Mouse (Mus musculus) MEL-GATA-1-ER (cell line): ENCODE results near the gene Afp.

Source experiments
- DNase-seq: peaks from one replicate; pipeline ENCODE4 v3.0.0-alpha.2; 2012; ENCODE audit warnings: low read depth; ENCODE audit errors: extremely low read depth

Afp gene

DNA sequence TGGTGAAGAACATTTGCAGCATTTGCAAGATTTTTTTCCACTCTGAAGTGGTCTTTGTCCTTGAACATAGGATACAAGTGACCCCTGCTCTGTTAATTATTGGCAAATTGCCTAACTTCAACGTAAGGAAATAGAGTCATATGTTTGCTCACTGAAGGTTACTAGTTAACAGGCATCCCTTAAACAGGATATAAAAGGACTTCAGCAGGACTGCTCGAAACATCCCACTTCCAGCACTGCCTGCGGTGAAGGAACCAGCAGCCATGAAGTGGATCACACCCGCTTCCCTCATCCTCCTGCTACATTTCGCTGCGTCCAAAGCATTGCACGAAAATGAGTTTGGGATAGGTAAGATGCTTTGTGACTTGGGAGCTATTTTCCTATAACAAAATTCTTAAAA lies at the start of gene Afp:
Afp (plus strand) TSS at position 220 of the 400 bp plus-strand sequence.
- DNase-seq, result no peak

DNA sequence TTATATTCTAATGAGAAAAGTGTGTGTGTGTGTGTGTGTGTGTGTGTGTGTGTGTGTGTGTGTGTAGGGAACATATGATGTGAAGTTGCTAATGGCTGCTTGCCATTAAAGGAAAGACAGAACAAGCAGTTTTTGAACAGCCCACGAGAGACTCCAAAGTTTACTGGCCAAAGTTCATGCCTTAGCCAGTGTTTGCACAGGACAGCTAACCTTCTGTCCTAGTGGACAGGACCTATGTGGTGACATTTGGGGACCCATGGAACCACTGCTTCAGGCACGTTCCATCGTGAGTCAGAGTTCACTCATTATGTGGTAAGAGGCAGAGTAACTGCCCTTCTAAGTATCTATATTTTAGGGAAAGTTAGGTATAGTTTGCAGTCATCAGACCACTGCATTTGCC lies 43.0 kb upstream of the Afp start:
- DNase-seq, result no peak

DNA sequence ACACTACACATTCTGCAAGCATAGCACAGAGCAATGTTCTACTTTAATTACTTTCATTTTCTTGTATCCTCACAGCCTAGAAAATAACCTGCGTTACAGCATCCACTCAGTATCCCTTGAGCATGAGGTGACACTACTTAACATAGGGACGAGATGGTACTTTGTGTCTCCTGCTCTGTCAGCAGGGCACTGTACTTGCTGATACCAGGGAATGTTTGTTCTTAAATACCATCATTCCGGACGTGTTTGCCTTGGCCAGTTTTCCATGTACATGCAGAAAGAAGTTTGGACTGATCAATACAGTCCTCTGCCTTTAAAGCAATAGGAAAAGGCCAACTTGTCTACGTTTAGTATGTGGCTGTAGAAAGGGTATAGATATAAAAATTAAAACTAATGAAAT lies 40.6 kb upstream of the Afp start:
- no peak for DNase-seq

DNA sequence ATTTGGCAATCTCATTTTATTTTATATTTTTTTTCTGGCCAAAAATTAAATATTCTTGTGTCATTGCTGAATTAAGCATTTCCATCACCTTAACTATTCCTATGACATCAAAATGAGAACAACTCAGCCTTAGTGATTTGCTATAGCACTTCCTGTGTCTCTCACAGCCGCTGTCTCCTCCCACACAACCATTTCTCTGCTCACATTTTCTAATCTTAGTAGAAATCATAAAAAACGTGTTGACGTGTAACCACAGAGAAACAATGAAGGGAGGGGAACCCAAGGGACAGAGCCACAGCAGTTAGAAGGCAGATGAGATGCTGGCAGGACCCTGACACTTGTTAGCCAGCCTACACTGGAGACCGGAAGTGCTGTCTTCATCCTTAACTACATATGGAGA lies 37.8 kb upstream of the Afp start:
- DNase-seq, result no peak

DNA sequence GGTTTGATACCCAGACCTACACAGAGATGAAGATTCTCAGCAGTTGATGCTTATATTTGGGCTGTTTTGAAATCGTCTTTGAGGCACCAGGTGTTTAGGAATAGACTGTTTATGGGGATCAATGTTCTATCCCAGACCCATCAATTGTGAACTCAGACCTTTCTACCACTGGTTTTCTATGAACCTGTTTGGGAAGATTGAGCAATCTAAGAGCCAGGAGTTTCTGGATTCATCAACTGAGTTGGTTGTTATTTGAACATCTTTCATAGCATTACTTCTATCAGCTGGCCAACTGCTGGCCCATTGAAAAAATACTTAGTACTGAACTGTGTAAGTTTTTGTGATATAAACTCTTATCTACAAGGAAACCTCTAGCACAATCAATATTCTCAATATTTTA lies 33.3 kb upstream of the Afp start:
- no peak for DNase-seq

DNA sequence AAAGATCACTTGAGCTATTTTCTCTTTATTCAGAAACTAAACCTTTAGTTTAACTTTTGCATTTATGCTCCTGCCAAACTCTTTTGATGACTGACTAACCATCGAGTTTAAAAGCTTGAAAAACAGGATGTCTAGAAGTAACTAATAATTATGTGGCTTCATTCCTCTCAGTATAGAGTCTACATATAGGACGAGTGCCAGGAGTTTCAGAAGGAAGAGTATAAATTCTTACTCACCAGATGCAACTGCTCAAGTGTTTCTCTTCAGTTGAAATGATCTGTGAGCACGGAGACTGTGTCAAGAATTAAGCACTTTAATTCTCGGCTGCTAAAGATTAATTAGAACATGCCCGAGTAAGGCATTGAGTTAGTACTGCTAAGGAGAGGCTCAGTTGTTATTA lies 31.8 kb upstream of the Afp start:
- DNase-seq, result no peak

DNA sequence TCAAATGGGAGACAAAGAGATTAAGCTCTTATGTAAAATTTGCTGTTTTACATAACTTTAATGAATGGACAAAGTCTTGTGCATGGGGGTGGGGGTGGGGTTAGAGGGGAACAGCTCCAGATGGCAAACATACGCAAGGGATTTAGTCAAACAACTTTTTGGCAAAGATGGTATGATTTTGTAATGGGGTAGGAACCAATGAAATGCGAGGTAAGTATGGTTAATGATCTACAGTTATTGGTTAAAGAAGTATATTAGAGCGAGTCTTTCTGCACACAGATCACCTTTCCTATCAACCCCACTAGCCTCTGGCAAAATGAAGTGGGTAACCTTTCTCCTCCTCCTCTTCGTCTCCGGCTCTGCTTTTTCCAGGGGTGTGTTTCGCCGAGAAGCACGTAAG lies 29.9 kb upstream of the Afp start, which contains the start of gene Alb:
Alb (plus strand) TSS at position 279 of the 400 bp plus-strand sequence.
- no peak for DNase-seq

DNA sequence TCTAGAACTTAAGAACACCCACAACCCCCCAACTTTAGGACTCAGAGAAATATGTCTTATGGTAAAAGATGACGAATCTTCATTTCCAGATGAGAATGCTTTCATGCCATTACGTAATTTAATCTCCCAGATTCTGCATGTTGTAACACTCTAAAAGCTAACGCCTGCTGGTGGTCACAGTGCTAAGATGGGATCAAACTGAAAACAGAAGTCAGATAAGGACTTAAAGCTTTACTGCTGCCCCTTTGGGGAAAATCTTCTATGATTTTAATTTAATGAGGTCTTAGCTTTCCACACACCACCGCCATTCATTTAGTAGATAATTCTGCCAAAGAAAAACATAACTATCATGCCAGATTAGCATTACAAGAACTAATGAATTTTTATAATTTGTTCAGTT lies 23.7 kb upstream of the Afp start:
- DNase-seq, result no peak

DNA sequence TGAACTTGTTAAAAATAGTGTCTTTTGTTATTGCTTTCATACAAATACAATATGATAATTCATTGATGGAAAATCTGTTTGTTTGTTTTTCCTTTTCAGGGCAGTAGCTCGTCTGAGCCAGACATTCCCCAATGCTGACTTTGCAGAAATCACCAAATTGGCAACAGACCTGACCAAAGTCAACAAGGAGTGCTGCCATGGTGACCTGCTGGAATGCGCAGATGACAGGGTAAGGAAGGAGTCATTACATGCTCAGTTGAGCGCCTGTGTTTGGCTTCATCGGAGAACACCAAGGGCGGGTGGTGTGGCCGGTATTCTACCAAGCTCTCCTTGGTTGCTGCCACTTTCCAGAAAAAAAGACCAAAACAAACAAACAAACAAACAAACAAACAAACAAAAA lies 23.3 kb upstream of the Afp start:
- DNase-seq, result no peak

DNA sequence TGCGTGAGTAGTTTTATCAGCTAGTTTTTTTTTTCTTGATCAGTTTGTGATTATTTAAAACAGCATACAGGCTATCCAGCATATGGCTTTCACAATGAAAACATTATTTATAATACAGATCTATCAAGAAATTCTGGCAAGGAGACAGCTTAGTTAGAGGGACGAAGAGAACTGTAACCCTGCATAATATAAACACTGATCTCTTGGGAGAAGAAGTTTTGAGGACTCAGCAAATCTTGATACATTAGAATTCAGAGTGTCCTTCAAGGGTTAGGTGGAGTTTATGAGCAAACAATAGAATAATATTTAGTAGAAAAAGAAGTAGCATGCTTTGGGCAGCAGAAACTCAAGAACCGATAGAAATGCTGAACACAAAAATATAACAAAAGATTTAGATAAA lies 19.7 kb upstream of the Afp start:
- DNase-seq, result no peak

DNA sequence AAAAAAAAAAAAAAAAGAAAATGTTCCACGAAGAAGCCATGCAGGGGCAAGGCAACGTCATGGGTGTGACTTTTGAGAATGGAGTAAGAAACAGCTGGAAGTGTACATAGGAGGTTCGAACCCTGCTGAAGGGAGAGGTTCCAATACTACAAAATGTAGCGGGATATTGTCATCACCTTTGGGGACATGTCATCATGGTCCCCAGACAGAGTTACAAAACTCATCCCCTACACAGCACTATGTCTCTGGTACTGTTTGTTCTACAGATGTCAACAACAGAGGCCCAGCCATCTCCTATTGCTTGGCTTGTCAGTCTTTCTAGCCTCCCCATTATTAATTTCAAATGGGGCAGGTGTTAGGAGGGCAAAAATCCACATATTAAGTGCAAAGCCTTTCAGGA lies 16.6 kb upstream of the Afp start:
- DNase-seq, result no peak

DNA sequence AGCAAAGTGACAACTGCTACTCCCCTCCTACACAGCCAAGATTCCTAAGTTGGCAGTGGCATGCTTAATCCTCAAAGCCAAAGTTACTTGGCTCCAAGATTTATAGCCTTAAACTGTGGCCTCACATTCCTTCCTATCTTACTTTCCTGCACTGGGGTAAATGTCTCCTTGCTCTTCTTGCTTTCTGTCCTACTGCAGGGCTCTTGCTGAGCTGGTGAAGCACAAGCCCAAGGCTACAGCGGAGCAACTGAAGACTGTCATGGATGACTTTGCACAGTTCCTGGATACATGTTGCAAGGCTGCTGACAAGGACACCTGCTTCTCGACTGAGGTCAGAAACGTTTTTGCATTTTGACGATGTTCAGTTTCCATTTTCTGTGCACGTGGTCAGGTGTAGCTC lies 16.2 kb upstream of the Afp start:
- no peak for DNase-seq

DNA sequence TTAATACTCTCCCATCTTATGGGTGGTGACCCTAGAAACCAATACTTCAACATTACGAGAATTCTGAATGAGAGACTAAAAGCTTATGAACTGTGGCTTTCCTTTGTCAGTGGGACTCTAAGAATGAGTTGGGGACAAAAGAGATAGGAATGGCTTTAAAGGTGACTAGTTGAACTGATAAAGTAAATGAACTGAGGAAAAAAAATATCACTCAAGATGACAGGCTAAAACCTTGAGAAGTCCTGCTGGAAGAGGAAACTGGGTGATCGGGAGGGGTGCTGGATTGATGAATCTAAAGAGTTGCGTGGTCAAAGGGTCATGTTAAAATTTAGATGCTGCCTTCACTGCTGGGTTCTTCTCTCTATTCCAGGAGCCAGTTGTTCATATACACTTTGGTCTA lies 13.8 kb upstream of the Afp start:
- no peak for DNase-seq

DNA sequence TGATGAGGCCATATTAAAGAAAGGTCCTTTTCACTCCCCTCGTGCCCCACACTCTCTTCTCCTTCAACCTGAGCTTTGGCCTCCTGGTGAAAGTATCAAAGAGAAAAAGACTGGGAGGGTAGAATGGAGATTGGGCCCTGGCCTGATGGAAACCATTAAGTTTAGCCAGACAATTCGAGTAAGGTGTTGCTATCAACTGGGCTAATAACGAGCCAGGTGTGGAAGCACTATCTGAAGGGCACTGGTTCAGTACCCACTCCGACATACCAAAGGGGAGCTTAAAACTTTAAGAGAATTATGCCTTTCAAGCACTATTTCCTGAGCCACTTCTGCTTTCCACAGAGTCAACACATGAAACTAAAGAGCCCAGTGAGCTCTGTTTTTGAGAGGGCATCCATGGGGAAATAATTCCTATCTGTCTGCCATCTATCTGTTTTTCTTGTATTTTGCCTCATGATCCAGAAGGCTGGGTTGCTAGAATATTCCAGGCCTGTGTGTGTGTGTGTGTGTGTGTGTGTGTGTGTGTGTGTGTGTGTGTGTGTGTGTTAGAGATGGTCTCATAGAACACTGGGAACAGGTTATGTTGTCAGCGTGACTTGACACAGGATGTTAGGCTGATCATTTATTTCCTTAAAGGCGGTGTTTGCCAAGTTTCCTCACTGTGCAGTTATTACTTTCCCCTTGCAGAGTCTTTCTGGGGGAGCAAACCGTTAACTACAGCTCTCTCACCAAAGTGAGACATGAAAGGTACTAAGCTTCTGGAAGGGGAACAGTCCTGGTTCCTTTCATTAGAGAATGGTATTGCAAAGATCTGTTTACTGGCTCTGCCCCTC lies 13.0 kb upstream of the Afp start:
- DNase-seq, result no peak

DNA sequence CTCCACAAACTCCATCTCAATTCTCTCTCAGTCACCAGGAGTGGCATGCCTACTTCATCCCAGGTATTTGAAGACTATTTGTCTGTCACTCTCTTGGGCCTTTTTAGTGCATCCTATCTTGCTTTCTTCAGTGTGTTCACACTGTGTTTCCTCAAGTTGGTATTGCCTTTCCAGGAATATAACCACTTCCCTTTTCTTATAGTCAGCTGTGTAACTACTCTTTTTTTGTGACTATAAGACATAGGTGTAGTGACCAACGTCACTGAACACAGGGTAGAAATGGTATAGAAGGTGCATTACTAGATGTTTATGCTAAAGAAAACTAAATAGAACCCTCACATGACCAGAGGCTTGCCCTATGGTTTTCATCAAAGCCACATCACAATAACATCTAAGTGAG lies 11.7 kb upstream of the Afp start:
- peak; percentile 5 for DNase-seq

DNA sequence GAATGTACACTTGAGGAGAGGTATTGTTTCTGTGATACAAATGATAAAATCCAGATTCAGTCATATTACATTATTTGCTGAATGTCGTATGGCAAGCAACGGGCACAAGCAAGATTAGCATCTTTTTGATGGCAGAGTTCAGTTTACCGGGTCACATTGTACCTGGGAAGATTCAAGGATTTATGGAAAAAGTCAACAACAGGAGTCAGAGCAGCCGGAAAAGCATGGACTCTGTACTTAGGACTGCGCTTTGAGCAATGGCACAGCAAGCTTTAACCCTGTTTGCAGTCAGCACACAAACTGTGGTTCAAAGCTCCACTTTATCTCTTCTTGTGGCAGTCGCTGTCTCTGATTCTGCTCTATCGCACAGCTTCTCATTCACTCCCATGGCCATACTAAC lies 4.9 kb upstream of the Afp start:
- DNase-seq, result no peak

DNA sequence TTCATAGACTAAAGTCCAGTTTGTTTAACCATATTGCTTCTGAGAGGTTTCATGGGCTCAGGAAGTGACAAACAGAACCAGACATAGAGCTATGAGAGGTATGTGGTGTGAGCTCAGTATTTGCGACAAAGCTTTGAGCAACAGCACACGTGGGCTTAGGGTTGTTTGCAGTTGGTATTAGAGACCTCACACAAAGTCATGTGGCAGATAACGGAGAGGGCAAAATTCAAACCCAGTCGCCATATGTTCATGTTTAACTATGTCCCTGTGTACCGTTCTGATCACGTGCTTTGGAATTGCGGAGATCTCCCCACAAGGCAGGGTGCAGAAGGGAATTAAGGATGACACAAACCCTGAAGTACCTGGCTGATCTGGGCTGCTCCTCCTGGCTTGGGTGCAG lies 2.2 kb upstream of the Afp start:
- DNase-seq, result no peak

DNA sequence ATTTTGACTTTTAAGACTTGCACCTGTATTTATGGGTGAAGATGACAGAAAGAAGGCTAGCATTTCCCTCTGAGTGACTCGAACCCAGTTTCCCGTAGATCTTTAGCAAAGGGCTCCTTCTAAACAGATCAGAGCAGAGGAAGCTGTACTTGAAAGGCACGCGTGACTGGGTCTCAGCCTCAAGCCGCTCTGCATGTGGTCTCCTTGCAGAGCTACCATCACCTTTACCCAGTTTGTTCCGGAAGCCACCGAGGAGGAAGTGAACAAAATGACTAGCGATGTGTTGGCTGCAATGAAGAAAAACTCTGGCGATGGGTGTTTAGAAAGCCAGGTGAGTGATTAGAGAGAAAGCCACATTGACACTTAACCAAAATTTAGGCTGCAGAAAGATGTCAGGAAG lies 1.9 kb downstream of the Afp start:
- no peak for DNase-seq

DNA sequence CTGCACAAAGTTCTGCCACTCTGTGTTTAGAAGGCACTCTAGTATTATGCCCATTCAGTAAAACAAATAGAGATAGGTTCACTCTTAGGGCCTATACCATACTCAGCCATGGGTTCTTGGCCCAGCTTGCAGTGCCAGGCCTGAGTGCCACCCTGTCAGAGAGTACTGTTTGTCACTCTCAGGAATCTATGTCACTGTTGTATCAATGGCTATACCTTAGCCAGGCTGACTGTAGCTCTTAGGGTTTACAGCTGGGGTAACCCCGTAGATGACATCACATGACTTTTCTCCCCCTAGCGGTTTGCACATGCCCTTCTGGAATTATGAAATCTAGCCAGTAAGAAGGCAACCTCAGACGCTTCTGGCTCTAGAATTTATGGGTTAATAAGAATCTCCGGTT lies 3.8 kb downstream of the Afp start:
- no peak for DNase-seq

DNA sequence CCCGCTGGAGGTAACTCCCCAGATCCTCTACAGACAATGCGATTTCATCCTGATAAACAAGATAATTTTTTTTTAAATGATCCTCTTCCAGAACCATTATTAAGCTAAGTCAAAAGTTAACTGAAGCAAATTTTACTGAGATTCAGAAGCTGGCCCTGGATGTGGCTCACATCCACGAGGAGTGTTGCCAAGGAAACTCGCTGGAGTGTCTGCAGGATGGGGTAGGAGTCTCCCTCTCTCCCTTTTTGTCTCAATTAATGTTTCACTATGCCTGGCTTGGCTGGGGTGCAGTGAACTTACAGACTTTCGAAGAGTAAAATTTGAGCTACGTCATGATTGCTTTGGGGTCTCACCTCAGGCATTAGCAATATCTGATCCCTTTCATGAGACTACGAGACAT lies 9.0 kb downstream of the Afp start:
- no peak for DNase-seq

DNA sequence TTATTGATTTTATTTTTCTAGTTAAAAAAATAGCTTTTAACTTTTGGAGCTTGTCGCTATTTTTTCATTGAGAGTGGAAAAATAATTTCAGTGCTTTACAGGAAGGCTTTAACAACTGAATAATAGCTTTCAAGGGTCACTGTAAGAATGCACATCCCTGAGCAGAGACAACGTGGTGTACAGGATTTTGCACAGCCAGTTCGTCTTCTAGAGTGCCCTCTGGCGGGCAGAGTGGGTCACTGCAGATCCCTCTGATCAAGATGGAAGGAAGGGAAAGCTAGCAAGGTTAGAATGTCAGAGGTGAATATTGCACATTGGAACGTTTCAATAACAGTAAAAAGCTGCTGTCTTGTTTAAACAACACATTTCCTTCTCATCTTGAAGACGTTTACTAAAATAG lies 10.2 kb downstream of the Afp start:
- DNase-seq, result peak; percentile 36

DNA sequence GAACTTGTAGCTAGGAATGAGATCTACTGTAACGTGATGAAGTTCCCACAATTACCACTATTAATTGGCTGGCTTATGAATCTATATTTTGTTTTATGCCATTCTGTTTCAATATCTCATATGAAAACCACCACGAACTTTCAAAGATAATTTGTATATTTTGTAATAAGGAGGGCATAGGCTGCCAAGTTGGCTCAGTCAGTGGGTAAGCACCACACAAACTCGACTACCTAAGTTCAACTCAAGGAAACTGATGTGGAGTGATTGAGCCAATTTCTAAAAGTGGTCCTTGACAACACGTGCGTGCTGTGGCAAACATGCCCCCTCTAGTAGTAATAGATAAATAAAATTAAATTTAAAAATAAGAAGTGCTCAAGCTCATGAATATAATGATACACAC lies 11.2 kb downstream of the Afp start:
- DNase-seq, result no peak

DNA sequence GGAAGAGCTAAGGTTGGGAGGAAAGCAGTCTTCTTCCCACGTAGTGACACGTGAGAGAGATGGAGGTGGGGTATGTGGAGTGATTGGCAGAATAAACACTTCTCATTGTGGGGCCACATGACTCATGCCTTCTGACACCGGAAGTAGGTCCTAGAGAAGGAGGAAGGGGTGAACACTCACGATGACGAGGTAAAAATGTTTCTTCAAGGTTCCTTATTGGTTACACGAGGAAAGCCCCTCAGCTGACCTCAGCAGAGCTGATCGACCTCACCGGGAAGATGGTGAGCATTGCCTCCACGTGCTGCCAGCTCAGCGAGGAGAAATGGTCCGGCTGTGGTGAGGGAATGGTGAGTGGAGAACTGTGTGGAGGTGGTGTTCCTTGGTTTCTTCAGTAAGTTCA lies 14.2 kb downstream of the Afp start:
- no peak for DNase-seq

DNA sequence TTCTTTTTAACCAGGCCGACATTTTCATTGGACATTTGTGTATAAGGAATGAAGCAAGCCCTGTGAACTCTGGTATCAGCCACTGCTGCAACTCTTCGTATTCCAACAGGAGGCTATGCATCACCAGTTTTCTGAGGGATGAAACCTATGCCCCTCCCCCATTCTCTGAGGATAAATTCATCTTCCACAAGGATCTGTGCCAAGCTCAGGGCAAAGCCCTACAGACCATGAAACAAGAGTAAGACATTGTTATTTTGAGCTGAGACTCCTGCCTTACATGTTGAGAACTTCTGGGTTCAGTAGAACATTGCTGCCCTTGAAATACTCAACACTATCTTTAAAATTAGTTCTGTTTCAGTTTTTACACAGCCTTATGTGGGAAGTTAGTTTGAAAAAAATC lies 16.0 kb downstream of the Afp start:
- no peak for DNase-seq
